ENCODE assay signal across 14 mouse cellular contexts in the genomic region with DNA sequence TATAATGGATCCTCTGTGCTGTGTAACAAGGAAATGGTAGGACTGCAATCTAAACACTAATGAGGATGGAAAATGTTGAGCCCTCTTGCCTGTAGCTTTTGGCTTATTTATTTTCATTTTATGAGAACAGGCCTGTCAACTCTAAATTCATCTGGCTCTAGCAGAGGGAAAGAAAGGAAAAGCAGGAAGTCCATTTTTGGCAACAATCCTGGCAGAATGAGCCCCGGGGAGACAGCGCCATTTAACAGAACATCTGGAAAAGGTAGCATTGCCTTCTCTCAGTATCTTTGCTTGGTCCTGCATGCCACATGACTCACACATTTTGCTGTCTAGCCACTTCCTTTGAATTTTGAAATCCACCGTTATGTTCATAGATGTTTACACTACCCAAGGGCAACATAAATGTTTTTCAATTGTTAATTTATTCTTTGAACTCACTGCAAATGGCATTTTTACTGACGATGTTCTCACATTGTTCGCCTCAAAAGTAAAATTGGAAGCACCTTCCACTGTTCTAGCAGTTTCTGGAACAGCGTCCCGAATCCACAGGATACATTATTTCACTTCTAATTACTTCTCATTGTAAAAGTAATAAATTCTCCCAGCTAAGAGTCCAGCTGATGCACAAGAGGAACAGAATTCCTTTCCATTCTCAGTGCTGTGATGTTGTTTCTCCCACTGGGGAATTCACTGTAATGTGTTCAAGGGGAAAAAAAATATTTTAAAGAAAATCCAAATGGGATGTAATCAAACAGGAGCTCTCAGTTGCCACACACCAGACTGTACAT.
A peak's percentile ranks its signal among the peaks of the same experiment; 100 is the strongest.
DNase-seq lines count a peak whose midpoint lies in the region; ATAC-seq and TF ChIP-seq lines count a peak whose summit lies in the region.
"Had no signal": no experiment of that assay in that cellular context is flagged by ENCODE, and none has a peak within 500 bp of the region (broad histone marks: within the 10 kb centered on the region; RNA-seq: fewer than 3 reads in every experiment).

No protein-coding gene starts in this region.

- peak in 1 of 2 experiments; percentile 17 for DNase-seq in heart, adult 2 months
- no peak for DNase-seq in heart, postnatal 25 days (ENCODE audit: low spot score)
- DNase-seq in lung, embryonic 14.5 days, result peak; percentile 52
- no peak for DNase-seq in lung, postnatal 0 days (ENCODE audit: low spot score)
- peak; percentile 9 for DNase-seq in brain, adult 2 months (ENCODE audit: low read depth, low spot score)
- DNase-seq in urinary bladder, postnatal 25 days (ENCODE audit: low spot score), result no peak
- no peak for DNase-seq in left cerebral cortex, adult 2 months (ENCODE audit: extremely low spot score in 1 of 2, low spot score in 2 of 2)
- DNase-seq: cerebellum, adult 9-11 months; retina, postnatal 1 day; thymus, postnatal 25 days had no signal

- no peak for ATAC-seq in lung, embryonic 14.5 days (ENCODE audit: insufficient read depth)
- ATAC-seq in lung, postnatal 0 days, result no peak
- ATAC-seq in intestine, embryonic 16.5 days, result 0 out of 2 replicates have a peak, but pooled peaks have one; percentile 18
- ATAC-seq: hindbrain, embryonic 16.5 days; liver, embryonic 12.5 days had no signal

- no peaks in the 10 kb centered on the region for H3K79me2 ChIP-seq in heart, adult 2 months (replicated peaks; ENCODE audit: control insufficient read depth, insufficient read depth, low read length)

- TF ChIP-seq EP300 in heart, adult 2 months (IDR thresholded peaks at IDR 0.05; ENCODE audit: insufficient read depth, low read depth, low read length), result no peak
- TF ChIP-seq EP300 in lung, postnatal 0 days (IDR thresholded peaks at IDR 0.05), result no peak

- 52% methylated on average over 7 of the region's 7 CpGs for WGBS in heart, adult 2 months
- 58% methylated on average over 7 of the region's 7 CpGs for WGBS in lung, embryonic 14.5 days
- WGBS in lung, postnatal 0 days, result 48% methylated on average over 7 of the region's 7 CpGs
- 59% methylated on average over 7 of the region's 7 CpGs for WGBS in intestine, embryonic 16.5 days

- intact Hi-C loops in heart, adult 2 months (cut with DNase I), result no loop called here
- intact Hi-C loops in heart, postnatal 25 days (cut with DNase I), result no loop called here
- intact Hi-C loops in left cerebral cortex, adult 2 months (cut with DNase I), result no loop called here

- H3K4me1 ChIP-seq in heart, adult 2 months (ENCODE audit: control insufficient read depth, insufficient read depth, low read length), result peaks cover 5% of the 10 kb centered on the region
- H3K4me1 ChIP-seq in lung, embryonic 14.5 days (ENCODE audit: insufficient read depth), result peaks cover 4% of the 10 kb centered on the region; the same call in 1 of the 2 replicates
- no peaks in the 10 kb centered on the region for H3K4me1 ChIP-seq in lung, postnatal 0 days (ENCODE audit: insufficient read depth, low read depth, low read length)
- H3K4me1 ChIP-seq in intestine, embryonic 16.5 days (ENCODE audit: control insufficient read depth, insufficient read depth, low read length), result no peaks in the 10 kb centered on the region
- H3K4me1 ChIP-seq: liver, embryonic 12.5 days had no signal

- peak overlapping the region; percentile 60 for H3K27ac ChIP-seq in heart, adult 2 months
- H3K27ac ChIP-seq in lung, embryonic 14.5 days (ENCODE audit: low read depth), result 0 out of 2 replicates have a peak overlapping the region, but pooled peaks have one; percentile 30
- no peak overlapping the region for H3K27ac ChIP-seq in lung, postnatal 0 days (ENCODE audit: low read length)
- H3K27ac ChIP-seq in intestine, embryonic 16.5 days (ENCODE audit: low read length), result no peak overlapping the region
- H3K27ac ChIP-seq in left cerebral cortex, adult 2 months, result no peak overlapping the region
- H3K27ac ChIP-seq: liver, embryonic 12.5 days had no signal

- H3K4me3 ChIP-seq in heart, adult 2 months, result no peak overlapping the region
- no peak overlapping the region for H3K4me3 ChIP-seq in lung, embryonic 14.5 days (ENCODE audit: low read depth, low read length)
- H3K4me3 ChIP-seq in lung, postnatal 0 days (ENCODE audit: low read depth, low read length), result no peak overlapping the region
- H3K4me3 ChIP-seq in intestine, embryonic 16.5 days (ENCODE audit: low read length), result no peak overlapping the region
- no peak overlapping the region for H3K4me3 ChIP-seq in left cerebral cortex, adult 2 months
- H3K4me3 ChIP-seq: erythroblast, embryonic 14.5 days; liver, embryonic 12.5 days had no signal

- TF ChIP-seq POLR2A in heart, adult 2 months (IDR thresholded peaks at IDR 0.05; ENCODE audit: insufficient read depth, low read depth, low read length), result no peak

- H3K4me2 ChIP-seq in lung, embryonic 14.5 days, result no peak overlapping the region
- H3K4me2 ChIP-seq in lung, postnatal 0 days (replicated peaks; ENCODE audit: low read depth, low read length), result no peak overlapping the region
- no peak overlapping the region for H3K4me2 ChIP-seq in intestine, embryonic 16.5 days (ENCODE audit: low read depth, low read length)
- H3K4me2 ChIP-seq: liver, embryonic 12.5 days had no signal

- no peak overlapping the region for H3K9ac ChIP-seq in heart, adult 2 months (ENCODE audit: low read depth, low read length)
- H3K9ac ChIP-seq in lung, embryonic 14.5 days, result no peak overlapping the region
- no peak overlapping the region for H3K9ac ChIP-seq in lung, postnatal 0 days (replicated peaks; ENCODE audit: low read depth)
- H3K9ac ChIP-seq in intestine, embryonic 16.5 days (ENCODE audit: low read depth, low read length), result no peak overlapping the region
- H3K9ac ChIP-seq: liver, embryonic 12.5 days had no signal

- no peak for TF ChIP-seq CTCF in heart, adult 2 months (IDR thresholded peaks at IDR 0.05)
- no peak for TF ChIP-seq CTCF in lung, embryonic 14.5 days (IDR thresholded peaks at IDR 0.05; ENCODE audit: low read depth)
- no peak for TF ChIP-seq CTCF in lung, postnatal 0 days (IDR thresholded peaks at IDR 0.05)
- TF ChIP-seq CTCF in left cerebral cortex, adult 2 months (IDR thresholded peaks at IDR 0.05), result no peak

- no peaks in the 10 kb centered on the region for H3K27me3 ChIP-seq in heart, adult 2 months (ENCODE audit: control insufficient read depth, insufficient read depth, low read length)
- H3K27me3 ChIP-seq in lung, embryonic 14.5 days (ENCODE audit: insufficient read depth, low read length), result no peaks in the 10 kb centered on the region
- no peaks in the 10 kb centered on the region for H3K27me3 ChIP-seq in lung, postnatal 0 days (replicated peaks; ENCODE audit: insufficient read depth, low read length)
- H3K27me3 ChIP-seq in intestine, embryonic 16.5 days (replicated peaks; ENCODE audit: control insufficient read depth, insufficient read depth, low read length), result no peaks in the 10 kb centered on the region
- H3K27me3 ChIP-seq: liver, embryonic 12.5 days had no signal

- H3K9me3 ChIP-seq in lung, embryonic 14.5 days (ENCODE audit: low read depth, low read length), result no peaks in the 10 kb centered on the region
- no peaks in the 10 kb centered on the region for H3K9me3 ChIP-seq in lung, postnatal 0 days (ENCODE audit: low read length)
- no peaks in the 10 kb centered on the region for H3K9me3 ChIP-seq in intestine, embryonic 16.5 days (ENCODE audit: control insufficient read depth, low read length)
- H3K9me3 ChIP-seq: liver, embryonic 12.5 days had no signal

- H3K36me3 ChIP-seq in heart, adult 2 months (ENCODE audit: control insufficient read depth, insufficient read depth, low read length), result no peaks in the 10 kb centered on the region
- H3K36me3 ChIP-seq in lung, embryonic 14.5 days (ENCODE audit: insufficient read depth), result no peaks in the 10 kb centered on the region
- no peaks in the 10 kb centered on the region for H3K36me3 ChIP-seq in lung, postnatal 0 days (ENCODE audit: insufficient read depth, low read length)
- no peaks in the 10 kb centered on the region for H3K36me3 ChIP-seq in intestine, embryonic 16.5 days (ENCODE audit: control insufficient read depth, insufficient read depth, low read length)
- H3K36me3 ChIP-seq: liver, embryonic 12.5 days had no signal

Comparison
In these comparisons a context has a peak if more than half of its experiments do, and no peak if none do; other contexts are left out.
1. DNase-seq: peak in lung, embryonic 14.5 days (single experiment) and brain, adult 2 months (single experiment); none in heart, postnatal 25 days (single experiment), lung, postnatal 0 days (single experiment), urinary bladder, postnatal 25 days (single experiment) and left cerebral cortex, adult 2 months (0 of 2).
2. H3K27ac ChIP-seq: peak in heart, adult 2 months (single experiment) and lung, embryonic 14.5 days (single experiment); none in lung, postnatal 0 days (single experiment), intestine, embryonic 16.5 days (single experiment) and left cerebral cortex, adult 2 months (single experiment).